Comparison of ENCODE assay signal across 11 mouse cellular contexts in genomic region chr6:146719606-146720005, GRCm38 (mm10).
"Had no signal": no experiment of that assay in that cellular context is flagged by ENCODE, and none has a peak within 500 bp of the region (broad histone marks: within the 10 kb centered on the region; RNA-seq: fewer than 3 reads in every experiment).

No protein-coding gene starts in this region.

- DNase-seq: left cerebral cortex, postnatal 4 days; liver; liver, embryonic 13.5 days; liver, postnatal 0 days; lung, adult 18-20 months; lung, adult 2 months; lung, embryonic 14.5 days; lung, postnatal 14 days; lung, postnatal 36 days; lung, postnatal 4 days; midbrain, embryonic 14.5 days had no signal
